Mouse (Mus musculus): ENCODE data around the gene Il12a. TPM values are rescaled to one million over a fixed set of nuclear protein-coding genes. Genes with fewer than 3 reads are reported as not detected.
A peak's percentile ranks its signal among the peaks of the same experiment; 100 is the strongest.

The Il12a gene
- total RNA-seq (2012; rRNA removed) (7.9 and 11.2 TPM in 2 replicates), total RNA-seq (2014; rRNA removed) (12.3 and 13.7 TPM in 2 replicates), polyA plus RNA-seq (2012; ENCODE audit: insufficient read length, low read depth) (3.8 and 5.0 TPM in 2 replicates)

- dilution Hi-C loops (cut with MboI; ENCODE audit: extremely low pct_ligation_motif_present, extremely low pct_unique_long_range_greater_than_20kb, low sequenced_read_pairs) = no loop called here
- H3K27ac ChIP-seq (ENCODE audit: insufficient read depth, low read depth) = peak within 1 kb of the TSS; percentile 91
- no peaks in the 10 kb centered on the region for H3K79me2 ChIP-seq (replicated peaks; ENCODE audit: control insufficient read depth, extremely low read depth, insufficient read depth, poor library complexity, severe bottlenecking)
- in situ Hi-C loops (cut with MboI; ENCODE audit: low pct_ligation_motif_present, low pct_unique_long_range_greater_than_20kb, low sequenced_read_pairs) = loop anchor here (5.0 kb wide), 1 partner anchor 38 kb away; no protein-coding TSS in a partner anchor
- peak within 1 kb of the TSS; percentile 71 for H3K4me2 ChIP-seq (ENCODE audit: insufficient read depth, low read depth, poor library complexity, severe bottlenecking)
- no peak for TF ChIP-seq KAT2A (IDR thresholded peaks at IDR 0.05; ENCODE audit: insufficient replicate concordance, low read length)
- TF ChIP-seq CTCF (conservative IDR thresholded peaks at IDR 0.05 in 1 of 2, IDR thresholded peaks at IDR 0.05 in 1 of 2; ENCODE audit: low read depth in 2 of 2, low read length in 2 of 2) = no peak
- no peak for TF ChIP-seq EP300 (IDR thresholded peaks at IDR 0.05; ENCODE audit: low read length)
- no peak for TF ChIP-seq USF2 (conservative IDR thresholded peaks at IDR 0.05; ENCODE audit: low read depth, low read length)
- TF ChIP-seq BHLHE40 (IDR thresholded peaks at IDR 0.05; ENCODE audit: low read depth, low read length) = no peak
- TF ChIP-seq TCF12 (IDR thresholded peaks at IDR 0.05; ENCODE audit: low read depth, low read length) = no peak
- no peak for TF ChIP-seq RAD21 (IDR thresholded peaks at IDR 0.05; ENCODE audit: low read depth, low read length)
- TF ChIP-seq PAX5 (IDR thresholded peaks at IDR 0.05; ENCODE audit: low read length) = no peak
- TF ChIP-seq CHD2 (IDR thresholded peaks at IDR 0.05; ENCODE audit: low read length) = no peak
- no peak for TF ChIP-seq UBTF (IDR thresholded peaks at IDR 0.05; ENCODE audit: low read depth, low read length)
- no peak for TF ChIP-seq MXI1 (IDR thresholded peaks at IDR 0.05; ENCODE audit: low read depth, low read length)
- no peak for TF ChIP-seq MAZ (IDR thresholded peaks at IDR 0.05; ENCODE audit: low read depth, low read length)
- no peak for TF ChIP-seq NELFE (IDR thresholded peaks at IDR 0.05; ENCODE audit: low read depth, low read length)
- TF ChIP-seq IRF4 (IDR thresholded peaks at IDR 0.05; ENCODE audit: low read depth, low read length) = no peak
- TF ChIP-seq E2F4 (IDR thresholded peaks at IDR 0.05; ENCODE audit: insufficient replicate concordance, low read depth, low read length) = no peak
- H3K9ac ChIP-seq (ENCODE audit: insufficient read depth, low read depth) = peak within 1 kb of the TSS; percentile 66
- DNase-seq (ENCODE audit: extremely low read depth) = no peak
- no peaks in the 10 kb centered on the region for H3K9me3 ChIP-seq (replicated peaks; ENCODE audit: low read length)
- H3K36me3 ChIP-seq (replicated peaks in 1 of 2; ENCODE audit: control insufficient read depth in 1 of 2, insufficient read depth in 1 of 2, low read length in 1 of 2) = peaks cover 4 to 9% of the 10 kb centered on the region in 2 experiments
- H3K4me3 ChIP-seq (replicated peaks in 1 of 3; ENCODE audit: low read depth in 2 of 3, low read length in 2 of 3, poor library complexity in 1 of 3) = peak within 1 kb of the TSS; percentile 19 to 76 (median 56)
- no peaks in the 10 kb centered on the region for H3K27me3 ChIP-seq (replicated peaks)
- peaks cover 10 to 37% of the 10 kb centered on the region in 2 experiments for H3K4me1 ChIP-seq (ENCODE audit: control insufficient read depth in 1 of 2, insufficient read depth in 2 of 2)
Observed at GRCm38 (mm10) chr3:68690344-68690743, at the start of gene Il12a. TSS of gene Il12a (plus strand) at chr3:68690644.

GRCm38 (mm10) chr3:68642935-68643334 is 47.5 kb upstream of the Il12a start:
- dilution Hi-C loops (cut with MboI; ENCODE audit: extremely low pct_ligation_motif_present, extremely low pct_unique_long_range_greater_than_20kb, low sequenced_read_pairs) = no loop called here
- TF ChIP-seq SMC3 (IDR thresholded peaks at IDR 0.05; ENCODE audit: low read depth, low read length) = no peak
- Histone ChIP-seq H3K27ac (ENCODE audit: insufficient read depth, low read depth) (no peak overlapping the region), H3K36me3 (replicated peaks in 1 of 2; ENCODE audit: control insufficient read depth in 1 of 2, insufficient read depth in 1 of 2, low read length in 1 of 2) (no peaks in the 10 kb centered on the region), H3K9me3 (replicated peaks; ENCODE audit: low read length) (peaks cover 4% of the 10 kb centered on the region), H3K79me2 (replicated peaks; ENCODE audit: control insufficient read depth, extremely low read depth, insufficient read depth, poor library complexity, severe bottlenecking) (no peaks in the 10 kb centered on the region), H3K4me1 (ENCODE audit: control insufficient read depth in 1 of 2, insufficient read depth in 2 of 2) (peaks cover 0 to 25% of the 10 kb centered on the region in 2 experiments; a peak in 2 of 4 replicates), H3K4me2 (ENCODE audit: insufficient read depth, low read depth, poor library complexity, severe bottlenecking) (no peak overlapping the region), H3K9ac (ENCODE audit: insufficient read depth, low read depth) (no peak overlapping the region), H3K4me3 (replicated peaks in 1 of 3; ENCODE audit: low read depth in 2 of 3, low read length in 2 of 3, poor library complexity in 1 of 3) (no peak overlapping the region), H3K27me3 (replicated peaks) (no peaks in the 10 kb centered on the region)
- in situ Hi-C loops (cut with MboI; ENCODE audit: low pct_ligation_motif_present, low pct_unique_long_range_greater_than_20kb, low sequenced_read_pairs) = no loop called here
- DNase-seq (ENCODE audit: extremely low read depth) = no peak

Data from CH12.LX (cell line).